Mouse (Mus musculus) kidney, adult 11 months (tissue): ENCODE measurements around the gene Ccdc159.

Experiments
- DNase-seq: peaks from one replicate; pipeline ENCODE4 v3.0.0; 2022

Ccdc159 gene

GRCm38 (mm10) chr9:21962010-21962409 lies 34.7 kb downstream of the Ccdc159 start:
- no peak for DNase-seq

DNA sequence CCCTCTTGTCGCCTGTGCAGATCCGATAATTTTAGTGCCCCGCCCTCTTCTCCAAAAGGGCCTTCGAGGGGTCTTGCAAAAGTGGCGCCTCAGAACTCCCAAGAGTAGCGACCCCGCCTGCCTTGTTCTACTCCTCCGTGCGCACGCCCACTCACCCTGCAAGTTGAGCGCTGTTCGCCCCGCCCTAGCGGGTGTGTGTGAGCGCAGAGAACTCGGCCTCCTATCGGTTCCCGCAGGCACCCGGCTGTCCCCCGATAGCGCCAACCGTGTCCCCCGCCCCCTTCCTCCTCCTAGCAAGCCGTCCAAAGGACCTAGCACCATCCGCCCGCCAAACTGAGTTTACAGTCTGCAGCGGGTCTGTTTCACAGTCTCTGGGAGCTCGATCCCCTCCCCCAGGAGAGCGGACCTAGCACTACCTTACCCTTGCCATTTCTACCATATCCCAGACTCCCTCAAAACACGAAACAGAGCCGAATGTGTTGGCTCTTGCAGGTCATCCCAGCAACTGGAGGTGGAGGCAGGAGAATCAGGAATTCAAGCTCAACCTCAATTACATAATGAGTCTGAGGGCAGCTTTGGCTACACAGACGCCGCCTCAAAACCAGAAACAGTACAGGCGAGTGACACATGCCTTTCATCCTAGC lies 35.3 kb downstream of the Ccdc159 start:
- peak; percentile 49 for DNase-seq

DNA sequence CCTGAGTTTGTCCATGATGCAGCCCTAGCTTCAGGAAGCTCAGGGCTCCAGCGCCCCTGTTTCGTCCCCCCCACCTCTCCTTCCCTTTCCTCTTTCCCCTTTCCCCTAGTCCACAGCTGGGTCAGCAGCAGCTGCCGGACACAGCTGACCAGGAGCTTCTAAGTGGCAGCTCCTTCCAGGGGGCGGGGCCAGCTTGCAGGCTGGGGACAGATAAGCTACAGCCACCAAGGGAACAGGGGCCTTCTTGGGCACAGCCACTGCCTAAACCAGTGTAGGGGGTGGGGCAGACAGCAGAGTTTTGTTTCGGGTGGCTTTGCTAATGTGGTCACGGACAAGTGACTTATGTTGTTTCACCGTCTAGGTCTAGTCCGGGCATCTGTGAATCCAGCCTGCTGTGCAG lies 36.1 kb downstream of the Ccdc159 start, which contains the start of gene Epor:
Gene Epor (minus strand): TSS at position 90 of the 400 bp plus-strand sequence.
- DNase-seq: no peak

DNA sequence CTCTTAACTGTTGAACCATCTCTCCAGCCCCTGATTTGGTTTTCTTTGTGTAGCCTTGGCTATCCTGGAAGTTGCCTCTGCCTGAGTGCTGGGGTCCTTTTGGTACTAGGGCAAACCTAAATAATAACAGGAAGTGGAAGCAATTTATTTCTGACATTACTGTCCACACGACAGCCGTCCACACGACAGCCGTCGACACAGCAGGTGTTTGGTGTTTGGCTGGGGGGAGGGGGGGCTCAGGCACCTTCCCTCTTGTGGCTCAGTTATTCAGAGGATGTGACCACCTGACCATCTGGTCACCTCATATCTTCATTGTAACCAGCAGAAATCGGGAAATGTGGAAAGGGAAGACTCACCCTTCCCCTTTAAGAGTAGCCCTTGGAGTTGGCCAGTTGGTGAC lies 41.6 kb downstream of the Ccdc159 start:
- DNase-seq: no peak

DNA sequence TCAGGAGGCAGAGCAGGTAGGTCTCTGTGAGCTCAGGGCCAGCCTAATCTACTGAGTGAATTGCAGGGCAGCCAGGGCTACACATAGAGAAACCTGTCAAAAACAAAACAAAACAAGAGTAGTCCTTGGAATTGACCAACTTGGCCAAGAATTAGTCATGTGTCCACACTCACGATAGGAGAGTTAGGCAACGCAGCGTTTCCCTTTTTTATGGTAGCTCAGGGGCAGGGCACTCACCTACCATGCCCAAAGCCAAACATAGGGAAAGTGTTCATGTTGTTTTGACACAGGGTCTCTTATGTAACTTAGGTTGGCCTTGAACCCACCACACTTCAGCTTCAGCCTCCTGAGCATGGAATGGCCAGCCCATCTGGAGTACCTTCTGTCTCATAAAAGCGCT lies 42.0 kb downstream of the Ccdc159 start:
- no peak for DNase-seq

GRCm38 (mm10) chr9:21976626-21977175 lies 49.4 kb downstream of the Ccdc159 start:
- DNase-seq: no peak

GRCm38 (mm10) chr9:21977331-21977730 lies 50.1 kb downstream of the Ccdc159 start:
- DNase-seq: no peak

GRCm38 (mm10) chr9:21977972-21978371 lies 50.7 kb downstream of the Ccdc159 start:
- DNase-seq: no peak

- peak; percentile 62 for DNase-seq
Observed at GRCm38 (mm10) chr9:21978398-21979128, 51.3 kb downstream of the Ccdc159 start.

- DNase-seq: no peak
Observed at GRCm38 (mm10) chr9:21983911-21984310, 56.6 kb downstream of the Ccdc159 start.
